Mouse (Mus musculus): ENCODE measurements at regions not wholly inside any gene's neighbourhood (a gene's known extent, or its start where the extent isn't known, plus 50 kb on each side); places are given as distances from the start of the nearest gene placed in this dataset.

GRCm38 (mm10) chr4:29525769-29526658 lies 713.1 kb downstream of the Epha7 start:
- peak; percentile 61 to 88 for DNase-seq (ENCODE audit: low spot score in 2 of 2)

Data from frontal cortex, postnatal 36 days (tissue).